Mouse (Mus musculus) C2C12 (cell line): ENCODE measurements at regions not wholly inside any gene's neighbourhood (a gene's known extent, or its start where the extent isn't known, plus 50 kb on each side); places are given as distances from the start of the nearest gene placed in this dataset.
"Not testable (repeated sequence)": the region's sequence is repeated elsewhere in the genome, so short reads cannot be mapped to it uniquely, and the experiment has no call there.

Source experiments
- H3K27me3 ChIP-seq: one replicate; pipeline ENCODE4 v1.6.1; 2011; ENCODE audit not compliant: control insufficient read depth, insufficient read depth, insufficient read length
- H3K36me3 ChIP-seq: one replicate; pipeline ENCODE4 v1.6.1; 2011; ENCODE audit not compliant: control insufficient read depth, insufficient read depth
- H3K4me3 ChIP-seq: one replicate; pipeline ENCODE4 v1.5.1; 2011; ENCODE audit warnings: mild to moderate bottlenecking, control low read depth; ENCODE audit not compliant: poor library complexity, insufficient read depth, severe bottlenecking
- H3K79me2 ChIP-seq: one replicate; pipeline ENCODE4 v1.6.1; 2011; ENCODE audit not compliant: control insufficient read depth, insufficient read depth
- H3K79me3 ChIP-seq: one replicate; pipeline ENCODE4 v1.6.1; 2011; ENCODE audit warnings: low read depth, control low read depth
- H3ac ChIP-seq: one replicate; pipeline ENCODE3; 2011; ENCODE audit warnings: low read depth; ENCODE audit not compliant: control insufficient read depth, insufficient read length
- CEBPB ChIP-seq: IDR thresholded peaks from one replicate; pipeline ENCODE4 v1.6.1; 2011; ENCODE audit warnings: low read depth, mild to moderate bottlenecking, control low read depth, moderate library complexity
- CTCF ChIP-seq: IDR thresholded peaks from one replicate; pipeline ENCODE4 v1.5.1; 2011; ENCODE audit not compliant: control insufficient read depth, insufficient read depth, insufficient read length
- FOSL1 ChIP-seq: IDR thresholded peaks from one replicate; pipeline ENCODE4 v1.8.0; 2011; ENCODE audit warnings: mild to moderate bottlenecking, low read length; ENCODE audit not compliant: poor library complexity, insufficient read depth, severe bottlenecking
- MAX ChIP-seq: IDR thresholded peaks from one replicate; pipeline ENCODE4 v1.6.1; 2011; ENCODE audit warnings: mild to moderate bottlenecking, control low read depth
- MYOD1 ChIP-seq: IDR thresholded peaks from one replicate; pipeline ENCODE4 v1.6.1; 2011; ENCODE audit warnings: low read depth; ENCODE audit not compliant: control insufficient read depth, insufficient read length
- MYOG ChIP-seq: IDR thresholded peaks from one replicate; pipeline ENCODE4 v1.6.1; 2011; ENCODE audit not compliant: control insufficient read depth, insufficient read length; ENCODE audit errors: extremely low read depth
- USF1 ChIP-seq: IDR thresholded peaks from one replicate; pipeline ENCODE4 v1.6.1; 2011; ENCODE audit warnings: low read depth, mild to moderate bottlenecking, control low read depth, moderate library complexity

DNA sequence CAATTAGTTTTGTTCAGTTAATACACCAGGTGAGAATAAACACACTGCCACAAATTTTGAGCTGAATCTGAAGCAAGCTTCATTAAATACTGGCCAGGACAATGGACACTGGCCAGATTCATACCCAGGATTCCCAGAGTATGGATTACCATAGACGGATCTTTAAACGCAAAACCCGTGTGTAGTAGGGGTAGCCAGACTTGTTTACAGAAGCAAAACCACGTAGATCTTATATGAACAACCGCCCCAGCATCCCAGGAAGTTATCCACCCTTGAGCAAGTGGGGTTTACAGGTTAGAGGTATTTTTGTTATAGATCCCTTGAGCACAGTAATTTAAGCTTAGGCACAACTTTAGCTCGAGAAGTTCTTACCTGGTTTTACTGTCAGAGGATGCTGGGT, 71.1 kb upstream of the Ezr start:
- TF ChIP-seq USF1: no peak
- TF ChIP-seq CEBPB: no peak
- TF ChIP-seq MYOD1: no peak
- TF ChIP-seq MYOG: no peak
- TF ChIP-seq FOSL1: no peak
- TF ChIP-seq MAX: no peak
- no peak for TF ChIP-seq CTCF
- no peaks in the 10 kb centered on the region for H3K36me3 ChIP-seq

DNA sequence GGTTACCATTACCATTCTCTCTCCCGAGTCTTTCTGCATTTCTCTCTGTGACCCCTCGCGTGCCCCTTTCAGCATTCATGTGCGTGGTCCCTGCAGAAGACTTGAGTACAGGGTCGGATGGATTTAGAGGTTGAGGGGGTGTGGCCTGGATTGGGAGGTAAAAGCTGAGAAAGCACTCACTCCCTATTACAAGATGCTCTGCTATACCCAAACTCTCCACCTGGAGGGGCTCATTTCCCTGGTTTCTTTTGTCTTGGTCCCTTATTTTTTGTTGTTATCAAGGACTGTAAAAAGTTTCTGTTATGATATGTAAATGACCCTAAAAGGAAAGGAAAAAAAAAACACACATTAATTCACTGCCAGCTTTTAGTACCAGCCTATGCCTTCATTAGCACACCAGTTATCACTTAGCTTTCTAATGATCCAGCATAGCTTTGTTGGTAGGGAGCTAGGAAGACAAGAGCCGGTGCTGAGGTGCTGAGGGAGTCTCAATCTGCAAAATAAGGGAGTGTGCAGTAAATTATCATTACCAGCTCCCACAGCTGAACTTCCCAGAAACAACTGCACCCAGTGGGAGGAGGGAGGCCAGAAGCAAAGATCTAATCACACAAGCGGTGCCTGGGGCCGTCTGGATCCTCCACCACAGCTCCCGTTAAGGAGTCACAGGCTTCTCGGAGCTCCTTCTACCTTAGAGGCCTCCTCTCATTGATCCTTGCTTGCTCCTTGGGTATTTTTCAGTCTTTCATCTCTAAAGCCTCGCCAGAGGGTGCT, 69.8 kb upstream of the Ezr start:
- no peaks in the 10 kb centered on the region for H3K79me2 ChIP-seq
- H3K36me3 ChIP-seq: no peaks in the 10 kb centered on the region
- H3K4me3 ChIP-seq: no peak overlapping the region
- no peaks in the 10 kb centered on the region for H3K27me3 ChIP-seq
- no peak overlapping the region for H3ac ChIP-seq
- TF ChIP-seq CTCF (no peak), CEBPB (no peak), MYOD1 (no peak), FOSL1 (no peak), USF1 (no peak), MYOG (no peak), MAX (no peak)
- no peaks in the 10 kb centered on the region for H3K79me3 ChIP-seq

More for the DNA sequence above, 71.1 kb upstream of the Ezr start:
- Histone ChIP-seq H3K27me3 (no peaks in the 10 kb centered on the region), H3K79me2 (no peaks in the 10 kb centered on the region), H3K79me3 (no peaks in the 10 kb centered on the region), H3K4me3 (no peak overlapping the region), H3ac (no peak overlapping the region)

DNA sequence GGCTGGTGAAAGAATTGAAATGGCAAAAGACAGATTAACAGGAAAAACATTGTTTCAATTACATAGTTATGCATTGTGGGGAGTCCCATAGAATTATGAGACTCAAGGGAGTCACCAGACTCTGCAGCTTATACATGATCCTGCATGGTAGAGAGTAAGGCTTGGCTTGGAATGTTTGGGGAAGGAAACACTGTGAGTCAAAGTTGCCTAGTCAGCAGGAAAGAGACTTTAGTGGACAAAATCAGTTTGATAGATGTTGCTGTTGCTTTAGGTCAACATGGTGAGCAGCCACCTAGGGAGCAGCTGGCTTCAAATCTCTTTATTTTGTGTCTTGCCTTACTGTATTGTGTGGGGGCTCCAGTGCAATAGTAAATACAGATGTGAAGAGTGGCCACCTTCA, 67.9 kb upstream of the Ezr start:
- H3K27me3 ChIP-seq: no peaks in the 10 kb centered on the region
- H3K4me3 ChIP-seq: no peak overlapping the region
- no peaks in the 10 kb centered on the region for H3K79me3 ChIP-seq
- H3ac ChIP-seq: no peak overlapping the region
- H3K79me2 ChIP-seq: no peaks in the 10 kb centered on the region
- H3K36me3 ChIP-seq: no peaks in the 10 kb centered on the region
- TF ChIP-seq MYOG (no peak), MAX (no peak), CEBPB (no peak), USF1 (no peak), FOSL1 (no peak), MYOD1 (no peak)

DNA sequence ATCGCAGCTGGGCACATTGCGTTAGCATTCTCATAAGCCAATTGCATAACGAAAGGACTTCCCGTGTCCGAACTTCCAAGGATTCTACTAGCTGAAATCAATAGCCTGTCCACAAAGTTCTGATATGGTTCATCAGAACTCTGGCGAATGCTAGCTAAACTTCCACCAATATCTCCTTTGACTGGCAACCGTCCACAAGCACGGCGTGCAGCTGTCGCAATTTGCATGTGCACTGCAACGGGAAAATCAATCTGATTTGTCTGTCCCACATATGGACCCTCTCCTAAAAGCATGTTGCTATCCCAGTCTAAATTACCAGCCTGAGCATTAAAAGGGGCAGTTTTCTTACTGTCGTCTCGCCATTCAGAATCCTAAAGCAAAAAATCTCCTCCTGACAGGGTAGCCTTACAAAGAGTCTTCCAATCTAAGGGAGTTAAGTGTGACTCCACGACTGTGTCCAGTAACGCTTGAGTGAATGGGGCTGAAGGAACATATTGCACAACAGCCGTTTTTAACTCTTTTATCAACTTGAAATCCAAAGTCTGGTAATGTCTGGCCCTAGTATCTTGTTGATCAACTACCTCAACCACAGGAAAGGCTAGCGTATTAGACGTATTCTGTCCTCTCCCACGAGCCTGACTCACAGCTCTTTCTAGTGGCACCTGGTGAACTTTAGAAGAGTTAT, 59.3 kb upstream of the Ezr start:
- H3K79me3 ChIP-seq, H3K36me3 ChIP-seq, H3K4me3 ChIP-seq, H3K79me2 ChIP-seq, H3ac ChIP-seq, H3K27me3 ChIP-seq: not testable (repeated sequence)

GRCm38 (mm10) chr17:6835333-6835916, 52.8 kb upstream of the Ezr start:
- H3K79me2 ChIP-seq: no peaks in the 10 kb centered on the region
- H3K27me3 ChIP-seq: no peaks in the 10 kb centered on the region
- H3K36me3 ChIP-seq: no peaks in the 10 kb centered on the region
- peak overlapping the region; percentile 20 for H3ac ChIP-seq
- H3K79me3 ChIP-seq: no peaks in the 10 kb centered on the region
- TF ChIP-seq MYOD1 (peak; percentile 23), MAX (peak; percentile 19), FOSL1 (peak; percentile 74), USF1 (peak; percentile 50), CEBPB (peak; percentile 65), CTCF (no peak), MYOG (no peak)
- no peak overlapping the region for H3K4me3 ChIP-seq
